Mouse (Mus musculus) thymus, adult 18-20 months (tissue): ENCODE data around the gene Golm1.

ENCODE experiments used
- DNase-seq, 2 experiments: peaks; one replicate each; pipeline ENCODE4 v3.0.0; 2022; ENCODE audit warnings: mixed read lengths in 2 of 2

Gene Golm1

DNA sequence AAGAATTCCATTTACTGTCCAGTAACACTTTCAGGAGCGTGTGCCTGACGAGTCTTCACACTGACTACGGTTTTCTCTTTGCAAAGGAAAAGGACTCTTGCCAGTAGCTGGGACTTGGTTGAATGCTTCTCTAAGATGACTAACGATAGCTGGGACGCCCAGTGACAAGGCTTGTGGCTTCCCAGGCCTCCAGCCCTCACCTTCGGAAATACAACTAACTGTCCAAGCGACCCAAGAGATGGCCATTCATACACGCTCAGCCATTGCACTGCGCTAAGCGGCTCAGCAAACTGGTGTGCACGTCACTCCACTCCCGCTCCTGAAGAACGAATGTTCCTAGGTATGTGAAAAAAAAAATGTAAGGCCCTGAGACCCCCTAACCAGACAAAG, 855 bp downstream of the Golm1 start:
- DNase-seq, result no peak

DNA sequence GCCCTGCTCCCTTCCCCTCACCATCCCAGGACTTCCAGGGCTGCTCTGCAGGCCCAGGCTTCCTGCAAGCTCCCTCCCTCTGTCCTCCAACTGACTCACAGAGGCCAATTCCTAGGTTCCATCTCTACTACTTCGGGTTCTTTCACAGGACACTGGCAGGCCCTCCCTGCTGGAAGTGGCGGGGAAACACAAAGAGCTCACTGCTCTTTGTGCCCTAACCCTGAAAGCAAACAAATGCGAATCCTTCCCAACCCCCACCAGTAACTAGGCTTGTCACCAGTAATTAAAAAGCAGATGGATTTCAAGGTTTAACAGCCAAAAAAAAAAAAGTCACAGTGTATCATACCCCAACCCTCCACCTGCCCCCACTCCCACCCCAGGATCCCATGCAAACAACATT, 1.4 kb downstream of the Golm1 start:
- DNase-seq, result no peak

GRCm38 (mm10) chr13:59673597-59673996, 2.0 kb downstream of the Golm1 start:
- no peak for DNase-seq

DNA sequence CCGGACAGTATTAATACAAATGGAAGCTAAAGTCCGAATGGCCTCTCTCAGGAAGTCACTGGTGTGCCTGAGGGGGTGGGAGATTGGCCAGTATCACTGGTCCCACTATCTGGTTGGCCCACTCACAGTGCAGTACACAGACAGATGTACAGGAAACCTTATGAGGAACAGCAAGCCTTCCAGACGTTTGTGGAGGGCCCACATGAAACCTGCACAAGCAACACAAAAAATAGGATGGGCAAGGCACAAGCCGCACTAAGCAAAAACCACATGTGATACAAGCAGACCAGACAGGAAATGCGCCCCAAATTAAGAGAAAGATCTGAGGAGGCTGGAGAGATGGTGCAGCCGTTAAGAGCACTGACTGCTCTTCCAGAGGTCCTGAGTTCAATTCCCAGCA, 3.4 kb downstream of the Golm1 start:
- no peak for DNase-seq

DNA sequence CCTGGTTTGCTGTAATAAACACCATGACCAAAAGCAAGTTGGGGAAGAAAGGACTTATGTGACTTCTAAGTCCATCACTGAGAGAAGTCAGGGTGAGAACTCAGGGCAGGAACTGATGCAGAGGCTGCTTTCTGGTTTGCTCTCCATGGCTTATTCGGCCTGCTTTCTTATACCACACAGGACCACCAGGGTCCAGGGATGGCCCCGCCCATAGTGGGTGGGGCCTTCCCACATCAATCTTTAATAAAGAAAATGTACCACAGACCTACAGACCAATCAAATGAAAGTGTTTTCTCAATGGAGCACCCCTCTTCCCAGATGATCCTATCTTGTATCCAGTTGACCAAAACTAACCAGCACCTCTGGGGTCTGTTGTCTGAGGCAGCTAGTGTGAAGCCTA, 4.1 kb downstream of the Golm1 start:
- no peak for DNase-seq

DNA sequence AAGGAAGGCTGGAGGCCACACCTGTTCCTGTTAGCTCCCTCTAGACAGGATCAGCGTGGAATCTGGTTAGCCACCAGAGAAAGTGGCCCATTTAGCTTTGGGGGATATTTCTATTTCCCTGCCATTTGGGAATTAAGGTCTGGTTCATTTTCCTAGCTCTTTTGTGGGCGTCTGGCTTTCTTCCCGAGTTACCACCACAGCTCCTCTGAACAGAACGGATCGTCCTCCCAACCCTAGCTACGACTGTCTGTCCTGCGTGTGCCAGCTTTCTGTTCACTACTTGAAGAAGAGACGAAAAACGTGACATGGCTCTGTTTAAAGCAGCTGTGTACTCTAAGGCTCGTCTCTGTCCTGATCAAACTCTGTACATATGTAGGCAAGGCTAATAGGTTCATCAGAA, 5.7 kb downstream of the Golm1 start:
- DNase-seq, result no peak

- DNase-seq, result peak in 1 of 2 experiments; percentile 24
Measured at GRCm38 (mm10) chr13:59668501-59669093, 7.0 kb downstream of the Golm1 start.

DNA sequence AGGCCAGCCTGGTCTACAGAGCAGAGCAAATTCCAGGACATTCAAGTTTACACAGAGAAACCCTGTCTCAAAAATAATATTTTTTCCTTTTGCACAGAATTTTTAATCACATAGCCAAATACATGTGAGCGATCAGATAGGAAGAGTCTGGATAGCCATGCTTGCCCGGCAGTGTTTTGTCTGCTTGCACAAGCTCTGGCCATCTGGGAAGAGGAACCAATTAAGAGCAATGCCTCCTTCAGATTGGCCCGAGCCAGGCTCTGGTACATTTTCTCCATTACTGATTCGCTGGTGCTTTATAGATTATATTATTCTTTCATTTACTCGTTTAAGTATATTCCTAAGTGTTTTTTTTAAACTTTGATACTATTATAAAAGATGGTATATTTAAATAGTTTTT, 7.8 kb downstream of the Golm1 start:
- no peak for DNase-seq

GRCm38 (mm10) chr13:59663939-59664712, 11.5 kb downstream of the Golm1 start:
- no peak for DNase-seq

GRCm38 (mm10) chr13:59661966-59662365, 13.6 kb downstream of the Golm1 start:
- no peak for DNase-seq

GRCm38 (mm10) chr13:59661387-59661786, 14.2 kb downstream of the Golm1 start:
- no peak for DNase-seq

GRCm38 (mm10) chr13:59660371-59660770, 15.2 kb downstream of the Golm1 start:
- DNase-seq, result no peak

DNA sequence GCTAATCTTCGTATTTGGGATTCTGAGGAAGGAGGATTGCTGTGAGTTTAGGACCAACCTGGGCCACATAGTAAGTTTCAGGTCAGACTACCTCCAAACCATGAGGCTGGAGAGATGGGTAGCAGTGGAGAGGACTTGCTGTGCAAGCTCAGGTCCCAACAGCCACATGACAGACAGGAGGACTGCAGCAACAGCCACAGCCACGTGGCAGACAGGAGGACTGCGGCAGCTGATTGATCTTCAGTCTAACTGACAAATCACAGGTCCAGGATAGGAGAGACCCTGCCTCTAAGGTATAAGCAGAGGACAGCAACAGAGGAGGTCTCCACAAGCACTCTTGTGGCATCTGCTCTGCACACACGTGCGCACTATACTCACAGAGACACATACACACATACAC, 17.8 kb downstream of the Golm1 start:
- DNase-seq, result no peak

DNA sequence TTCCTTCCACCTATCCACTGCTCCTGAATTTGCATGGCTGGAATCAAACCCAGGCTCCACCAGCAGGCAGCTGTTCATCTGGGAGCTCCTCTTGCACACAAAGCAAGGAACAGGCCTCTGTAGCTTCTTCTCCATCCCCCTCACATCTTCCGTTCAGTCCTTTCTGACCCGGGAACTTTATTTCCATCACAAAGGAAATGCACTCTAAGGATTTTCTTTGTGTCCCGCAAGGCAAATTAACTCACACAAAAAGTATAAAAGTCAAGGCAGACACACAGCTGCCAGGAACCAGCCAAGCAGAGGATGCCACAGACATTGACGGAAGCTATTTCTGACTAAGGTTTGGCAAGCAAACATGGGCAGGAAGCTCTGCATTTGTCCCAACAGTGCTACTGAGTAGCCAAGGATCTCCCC, 18.6 kb downstream of the Golm1 start:
- no peak for DNase-seq

DNA sequence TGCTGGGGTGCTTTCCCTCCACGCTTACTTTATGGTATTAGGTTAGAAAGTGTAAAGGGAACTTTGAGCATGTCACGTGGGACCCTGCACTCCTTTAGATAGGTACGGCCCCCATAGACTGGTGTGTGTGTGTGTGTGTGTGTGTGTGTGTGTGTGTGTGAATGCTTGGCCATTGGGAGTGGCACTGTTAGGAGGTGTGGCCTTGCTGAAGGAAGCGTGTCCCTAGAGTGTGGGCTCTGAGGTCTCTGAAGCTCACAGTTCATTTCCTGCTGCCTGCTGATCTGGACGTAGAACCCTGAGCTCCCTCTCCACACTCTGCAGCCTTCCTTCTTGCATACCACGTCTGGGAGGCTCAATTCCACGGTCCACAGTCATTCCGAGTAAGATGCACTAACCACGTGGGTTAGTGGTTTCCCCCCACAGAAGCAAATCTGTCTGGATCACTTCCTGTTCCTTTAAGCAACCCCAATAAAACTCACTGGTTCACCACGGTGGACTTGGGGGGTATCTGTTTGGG, 19.2 kb downstream of the Golm1 start:
- peak in 1 of 2 experiments; percentile 10 for DNase-seq

DNA sequence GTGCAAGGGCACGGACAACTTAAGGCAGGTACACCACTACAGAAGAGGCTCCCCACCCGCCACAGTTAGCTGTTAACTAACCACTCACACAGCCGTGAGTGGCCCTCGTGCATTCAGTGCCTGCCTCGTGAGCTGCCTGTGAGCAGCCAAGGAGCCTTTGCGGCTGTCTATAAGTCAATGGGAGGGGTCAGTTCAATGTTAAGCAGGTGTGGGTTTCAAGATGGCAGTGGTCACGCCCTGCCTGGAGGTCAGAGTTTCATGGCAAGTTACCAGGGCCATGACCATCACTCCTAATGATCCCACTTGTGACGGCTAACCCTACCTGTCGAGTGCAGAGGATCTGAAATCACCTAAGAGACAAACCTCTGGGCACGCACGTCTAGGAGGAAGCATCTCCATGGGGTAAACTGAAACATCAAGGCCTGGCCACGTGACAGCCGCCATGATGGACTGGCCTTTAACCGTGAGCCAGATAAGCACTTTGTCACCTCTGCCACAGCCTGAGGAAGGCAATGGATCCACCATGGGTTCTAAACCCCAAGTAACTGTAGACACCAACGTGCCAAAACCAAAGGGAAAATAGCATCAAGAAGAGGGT, 19.8 kb downstream of the Golm1 start:
- DNase-seq, result no peak

GRCm38 (mm10) chr13:59654465-59654864, 21.1 kb downstream of the Golm1 start:
- no peak for DNase-seq

DNA sequence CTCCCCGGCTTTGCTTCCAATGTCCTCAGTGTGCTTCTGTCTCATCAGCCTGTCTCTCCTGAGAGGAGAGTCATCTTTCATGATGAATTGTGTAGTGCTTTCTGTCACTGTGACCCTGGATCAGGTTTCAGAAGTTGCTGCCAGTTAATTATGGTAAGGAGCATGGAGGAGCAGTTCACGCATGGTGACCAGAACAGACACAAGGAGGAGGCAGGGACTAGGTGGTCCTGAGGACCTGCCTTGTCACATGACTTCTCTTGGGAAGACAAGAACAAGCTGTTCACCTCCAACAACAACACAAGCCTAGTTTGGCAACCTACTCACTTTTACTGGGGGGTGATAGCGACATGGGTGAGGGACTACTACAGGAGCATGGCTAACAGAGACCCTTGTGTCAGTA, 22.5 kb downstream of the Golm1 start:
- DNase-seq, result no peak

- no peak for DNase-seq
Measured at GRCm38 (mm10) chr13:59652651-59653050, 23.0 kb downstream of the Golm1 start.

GRCm38 (mm10) chr13:59649781-59650180, 25.8 kb downstream of the Golm1 start:
- DNase-seq, result no peak

DNA sequence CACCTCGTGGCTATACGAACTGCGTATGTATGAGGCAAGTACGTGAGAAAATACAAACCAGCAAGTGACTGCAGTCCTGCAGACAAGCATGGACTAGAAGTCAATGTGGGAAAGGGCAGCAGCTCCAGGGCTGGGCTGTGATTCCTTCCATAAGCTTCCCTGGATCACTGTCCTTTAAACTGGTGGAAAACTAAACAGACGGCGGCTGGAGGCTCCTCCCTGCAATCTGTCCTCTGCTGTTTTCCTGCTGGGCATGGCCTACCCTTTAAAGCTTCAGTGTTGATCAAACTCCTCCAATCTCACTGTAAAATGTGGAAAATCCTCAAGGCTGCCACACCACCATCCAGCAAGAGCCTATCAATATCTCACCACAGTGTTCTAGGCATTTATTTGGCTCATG, 27.0 kb downstream of the Golm1 start:
- DNase-seq, result no peak

GRCm38 (mm10) chr13:59647484-59647883, 28.1 kb downstream of the Golm1 start:
- DNase-seq, result no peak

GRCm38 (mm10) chr13:59646674-59647244, 28.9 kb downstream of the Golm1 start:
- DNase-seq, result no peak

DNA sequence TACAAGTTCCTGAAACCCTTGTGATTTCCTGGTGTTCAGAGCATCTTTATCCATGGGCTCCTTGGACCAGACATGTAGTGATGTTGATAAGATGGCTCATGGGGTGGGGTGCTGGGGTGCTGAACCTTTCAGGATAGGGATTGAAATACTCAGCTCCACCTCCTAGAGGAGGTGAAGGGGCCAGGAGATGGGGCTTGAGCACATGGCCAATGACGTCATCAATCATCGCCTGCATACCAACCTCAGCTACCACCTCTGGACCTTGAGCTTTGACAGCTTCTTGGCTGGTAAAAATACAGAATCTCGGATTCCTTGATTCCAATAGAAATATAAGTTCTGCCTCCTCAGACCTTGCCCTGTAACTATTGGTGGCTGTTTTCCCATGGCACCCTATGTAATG, 30.1 kb downstream of the Golm1 start:
- no peak for DNase-seq
